Mouse (Mus musculus) layer of hippocampus, adult 11-12 months (tissue): Measurements from ENCODE around the gene Phkg1.
"Not testable (repeated sequence)": the region's sequence is repeated elsewhere in the genome, so short reads cannot be mapped to it uniquely, and the experiment has no call there.

Experiments
- DNase-seq: peaks from one replicate; pipeline ENCODE4 v3.0.0; 2022; ENCODE audit warnings: low spot score

Phkg1 gene

DNA sequence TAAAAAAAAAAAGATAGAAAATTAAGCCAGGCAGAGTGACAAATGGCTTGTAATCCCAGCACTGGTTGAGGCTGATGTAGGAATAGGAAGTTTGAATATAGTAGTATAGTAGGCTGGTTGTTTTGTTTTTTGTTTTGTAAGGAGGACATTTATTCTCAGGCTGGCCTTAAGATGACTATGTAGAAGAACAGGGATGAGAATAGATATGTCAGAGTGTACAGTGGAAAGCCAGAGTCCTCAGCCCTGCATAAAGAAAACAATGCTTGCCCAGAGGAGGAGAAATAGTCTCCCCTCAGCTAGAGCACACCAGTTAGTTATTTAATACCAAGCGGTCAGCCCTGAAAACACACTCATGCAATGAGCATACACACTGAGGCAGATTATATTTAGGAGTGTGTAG is at the start of gene Phkg1:
TSS of gene Phkg1 (minus strand) at position 101 of the 400 bp plus-strand sequence.
- no peak for DNase-seq

DNA sequence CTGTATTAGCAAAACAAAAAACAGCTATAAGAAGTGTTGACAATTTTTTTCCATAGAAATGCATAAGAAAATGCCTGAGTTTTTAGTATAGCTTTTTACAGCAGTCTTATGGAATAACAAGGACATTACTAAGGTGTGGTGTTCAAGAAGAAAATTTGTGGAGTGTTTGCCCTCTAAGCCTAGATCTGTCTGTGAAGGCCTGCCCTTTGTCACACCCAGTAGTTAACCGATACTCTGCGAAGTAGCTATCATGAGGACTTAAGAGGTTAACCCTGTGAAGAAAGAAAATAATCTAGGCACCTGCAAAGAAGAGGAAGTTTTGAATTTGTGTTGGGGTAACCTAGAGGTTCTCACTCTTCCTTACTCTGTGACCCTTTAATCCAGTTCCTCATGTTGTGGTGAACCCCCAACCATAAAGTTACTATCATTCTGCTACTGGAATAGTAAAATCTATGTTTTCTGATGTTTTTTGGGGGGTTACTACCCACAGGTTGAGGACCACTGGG is 49.2 kb upstream of the Phkg1 start:
- no peak for DNase-seq

DNA sequence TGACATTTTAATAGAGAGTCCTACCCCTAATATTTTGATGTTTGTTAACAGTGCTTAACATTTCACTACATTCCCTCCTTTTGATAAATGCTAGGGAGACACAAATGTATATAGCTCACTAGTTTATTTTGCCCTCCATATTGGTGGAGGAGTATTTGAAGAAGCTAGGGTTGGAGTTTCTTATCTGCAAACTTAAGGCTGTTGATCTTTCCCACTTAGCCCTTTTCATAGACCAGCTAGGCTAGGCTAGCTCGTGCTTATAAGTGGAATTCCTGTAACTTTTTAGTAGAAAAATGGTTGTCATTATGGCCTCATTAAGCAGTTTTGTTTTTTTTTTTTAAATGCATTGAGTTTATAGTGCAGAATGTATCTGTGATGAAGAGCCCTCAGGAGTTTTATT is 45.1 kb upstream of the Phkg1 start:
- DNase-seq, result no peak

DNA sequence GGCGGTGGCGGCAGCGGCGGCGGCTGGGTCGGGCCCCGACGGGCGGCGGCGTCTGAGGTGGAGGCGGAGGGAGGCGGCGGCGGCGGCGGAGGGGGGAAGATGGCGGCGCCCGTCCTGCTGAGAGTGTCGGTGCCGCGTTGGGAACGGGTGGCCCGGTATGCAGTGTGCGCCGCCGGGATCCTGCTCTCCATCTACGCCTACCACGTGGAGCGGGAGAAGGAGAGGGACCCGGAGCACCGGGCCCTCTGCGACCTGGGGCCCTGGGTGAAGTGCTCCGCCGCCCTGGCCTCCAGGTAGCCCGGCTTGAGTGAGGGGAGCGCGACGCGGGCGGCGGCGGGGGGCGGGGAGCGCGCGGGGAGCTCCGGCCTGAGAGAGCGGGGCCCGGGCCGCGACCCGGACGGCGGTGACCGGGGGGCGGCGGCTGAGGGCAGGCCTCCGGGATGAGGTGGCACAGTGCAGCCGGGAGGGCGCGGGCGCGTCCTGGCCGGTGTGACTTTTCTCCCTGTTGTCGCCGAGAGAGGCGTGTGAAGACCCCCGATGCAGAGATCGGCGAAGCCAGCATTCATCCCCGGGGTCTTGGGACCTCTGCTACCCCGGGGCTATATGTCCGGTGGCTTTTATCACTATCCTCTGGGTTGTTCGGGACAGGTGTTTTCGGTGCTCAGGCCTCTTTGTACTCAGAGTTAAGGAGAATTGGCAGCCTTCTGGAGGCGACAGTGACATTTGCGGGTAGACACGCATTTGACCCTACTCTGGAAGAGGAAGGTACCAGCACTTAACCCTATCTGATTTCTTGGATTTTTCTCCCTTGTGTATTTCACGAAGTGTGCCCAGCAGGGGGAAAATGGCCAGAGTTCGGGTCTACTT is 44.0 kb upstream of the Phkg1 start:
- peak; percentile 25 for DNase-seq

DNA sequence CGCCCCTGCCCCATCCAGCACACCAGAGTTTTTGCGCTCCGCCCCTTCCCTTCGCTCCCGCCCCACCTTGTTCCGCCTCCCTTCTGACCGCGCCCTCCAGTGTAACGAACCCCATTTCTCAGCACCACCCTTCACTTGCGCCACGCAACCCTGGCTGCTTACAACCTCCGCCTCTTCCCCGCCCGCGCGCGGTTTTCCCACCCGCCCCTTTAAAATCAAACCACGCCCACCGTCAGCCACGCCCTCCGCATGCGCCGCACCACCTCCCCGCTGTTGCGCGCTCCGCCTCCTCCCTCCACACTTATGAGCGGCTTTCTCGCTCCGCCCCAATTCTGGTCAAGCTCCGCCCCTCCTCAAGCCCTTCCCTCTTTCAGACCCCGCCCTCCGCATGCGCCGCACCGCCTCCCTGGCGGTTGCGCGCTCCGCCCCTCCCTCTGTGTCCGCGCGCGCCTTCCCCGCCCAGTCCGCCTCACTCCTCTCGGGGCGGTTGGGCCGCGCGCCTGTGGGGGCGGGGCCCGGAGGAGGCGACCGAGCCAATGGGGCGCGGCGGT is 43.2 kb upstream of the Phkg1 start, which contains the start of gene Vkorc1l1:
TSS of gene Vkorc1l1 (plus strand) at position 476 of the 551 bp plus-strand sequence.
- peak; percentile 99 for DNase-seq

DNA sequence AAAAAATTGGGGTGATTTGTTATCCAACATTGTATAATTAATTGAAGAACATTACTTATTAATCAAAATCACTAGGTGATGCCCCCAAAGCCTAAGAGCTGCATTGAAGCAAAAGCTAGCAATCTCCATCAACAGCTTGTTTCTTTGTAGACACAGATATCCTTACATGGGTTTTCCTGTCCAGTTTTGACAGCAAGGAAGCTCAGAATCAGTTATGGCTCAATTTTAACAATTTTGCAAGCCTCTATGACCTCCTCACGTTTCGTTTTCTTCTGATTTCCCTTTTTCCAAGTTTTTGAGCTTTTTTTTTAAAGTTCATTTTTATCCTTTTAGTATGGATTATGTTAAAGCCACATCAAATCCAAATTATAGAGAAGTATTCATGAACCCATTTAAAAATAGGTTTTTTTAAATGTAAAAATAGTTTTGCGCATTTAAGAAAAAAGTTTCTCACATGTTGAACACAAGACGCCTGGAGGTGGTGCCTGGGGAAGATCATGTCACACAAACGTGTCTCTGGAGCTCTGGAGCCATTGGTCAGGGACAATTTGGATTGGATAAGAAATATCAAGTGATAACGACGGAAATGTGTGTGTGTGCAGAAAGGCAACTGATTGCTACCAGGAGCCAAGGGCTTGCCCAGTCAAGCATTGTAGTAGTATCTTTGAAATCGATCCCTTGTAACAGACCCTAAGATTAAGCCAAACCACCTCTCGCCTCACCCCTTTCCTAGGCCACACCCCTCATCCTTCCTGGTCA is 42.6 kb upstream of the Phkg1 start:
- DNase-seq, result no peak

DNA sequence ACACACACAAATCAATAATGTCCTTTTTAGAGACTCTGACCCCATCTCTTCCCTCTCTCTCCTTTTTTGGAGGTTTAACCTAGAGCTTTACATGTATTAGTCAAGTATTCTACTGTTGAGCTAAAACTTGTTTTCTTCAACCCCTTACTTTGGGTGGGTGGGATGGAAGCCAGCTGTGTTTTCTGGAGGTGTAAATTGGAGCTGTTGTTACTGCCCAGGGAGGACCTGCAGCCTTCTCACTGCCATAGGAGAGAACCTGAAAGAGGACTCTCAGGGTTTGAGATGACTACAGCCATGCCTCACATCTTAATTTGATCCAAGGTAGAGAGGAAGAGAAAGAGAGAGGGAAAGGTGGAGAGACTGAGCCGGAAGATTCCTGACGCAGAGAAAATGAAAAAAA is 41.9 kb upstream of the Phkg1 start:
- no peak for DNase-seq

DNA sequence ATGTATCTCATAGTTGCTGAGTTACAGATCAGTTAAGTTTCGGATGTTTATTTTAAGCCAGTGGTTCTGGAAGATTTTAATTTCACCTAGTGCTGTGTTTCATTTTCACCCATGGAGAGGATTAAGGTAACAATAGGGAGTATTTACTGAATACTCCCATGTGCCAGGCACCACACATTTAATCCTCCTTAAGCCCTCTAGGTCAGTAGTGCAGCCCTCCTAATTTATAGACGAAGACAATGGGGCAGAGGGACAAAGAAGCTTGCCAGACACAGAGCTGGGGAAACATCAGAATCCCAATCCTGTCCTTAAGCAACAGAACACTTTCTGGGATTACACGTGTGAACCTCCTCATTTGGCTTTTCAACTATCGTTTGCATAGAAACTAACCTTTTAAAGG is 38.6 kb upstream of the Phkg1 start:
- no peak for DNase-seq

DNA sequence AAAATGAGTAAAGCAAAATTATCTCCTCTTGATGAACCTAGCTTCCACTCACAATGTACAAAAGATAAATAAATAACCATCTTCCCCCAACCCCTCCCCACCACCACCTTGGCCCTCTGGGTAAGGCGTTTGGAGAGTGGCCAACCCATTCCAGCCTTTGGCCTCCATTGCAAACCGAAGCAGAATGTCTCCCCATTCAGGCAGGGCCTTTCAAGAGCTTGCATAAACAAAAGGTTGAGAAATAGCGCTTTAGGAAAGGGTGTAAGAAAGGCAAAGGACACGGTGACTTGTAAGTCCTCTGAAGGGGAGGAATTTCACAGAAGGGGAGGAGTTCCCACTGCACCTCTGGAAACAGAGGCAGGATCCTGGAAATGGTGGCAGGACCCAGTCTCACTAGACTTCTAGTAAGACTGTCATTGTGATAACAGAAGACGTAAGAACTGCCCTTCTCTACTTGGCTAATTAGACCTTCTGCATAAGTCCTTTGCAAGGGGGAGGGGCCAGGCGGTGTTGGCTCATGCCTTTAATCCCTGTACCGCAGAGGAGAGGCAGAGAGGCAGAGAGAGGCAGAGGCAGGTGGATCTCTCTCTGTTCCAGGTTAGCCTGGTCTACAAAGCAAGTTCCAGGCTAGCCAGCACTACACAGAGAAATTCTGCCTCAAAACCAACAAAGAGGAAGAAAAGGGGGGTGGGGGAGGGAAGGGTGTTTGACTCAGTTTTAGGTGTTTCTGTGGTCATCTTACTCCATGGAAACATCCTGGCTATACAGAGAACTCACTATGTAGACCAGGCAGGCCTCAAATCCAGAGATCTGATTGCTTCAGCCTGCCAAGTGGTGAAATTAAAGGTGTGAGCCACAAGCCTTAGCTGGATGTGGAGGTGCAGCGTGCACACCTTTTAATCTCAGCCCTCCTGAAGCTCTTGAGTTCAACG is 31.8 kb upstream of the Phkg1 start:
- DNase-seq, result no peak

DNA sequence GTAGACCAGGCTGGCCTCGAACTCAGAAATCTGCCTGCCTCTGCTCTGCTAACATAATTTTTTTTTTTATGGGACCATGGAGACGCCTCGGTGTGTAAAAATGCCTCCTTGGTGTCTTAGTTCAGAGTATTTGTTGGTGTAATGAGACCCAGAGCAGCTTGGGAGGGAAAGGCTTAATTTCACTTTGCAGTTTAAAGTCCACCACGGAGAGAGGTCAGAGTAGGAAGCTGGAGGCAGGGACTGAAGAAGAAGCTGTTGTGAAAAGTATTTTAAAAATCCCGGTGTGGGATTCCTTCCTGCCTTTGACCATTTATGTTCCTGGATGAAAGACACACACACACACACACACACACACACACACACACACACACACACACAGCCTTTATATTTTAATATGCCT is 27.6 kb upstream of the Phkg1 start:
- DNase-seq, result no peak

DNA sequence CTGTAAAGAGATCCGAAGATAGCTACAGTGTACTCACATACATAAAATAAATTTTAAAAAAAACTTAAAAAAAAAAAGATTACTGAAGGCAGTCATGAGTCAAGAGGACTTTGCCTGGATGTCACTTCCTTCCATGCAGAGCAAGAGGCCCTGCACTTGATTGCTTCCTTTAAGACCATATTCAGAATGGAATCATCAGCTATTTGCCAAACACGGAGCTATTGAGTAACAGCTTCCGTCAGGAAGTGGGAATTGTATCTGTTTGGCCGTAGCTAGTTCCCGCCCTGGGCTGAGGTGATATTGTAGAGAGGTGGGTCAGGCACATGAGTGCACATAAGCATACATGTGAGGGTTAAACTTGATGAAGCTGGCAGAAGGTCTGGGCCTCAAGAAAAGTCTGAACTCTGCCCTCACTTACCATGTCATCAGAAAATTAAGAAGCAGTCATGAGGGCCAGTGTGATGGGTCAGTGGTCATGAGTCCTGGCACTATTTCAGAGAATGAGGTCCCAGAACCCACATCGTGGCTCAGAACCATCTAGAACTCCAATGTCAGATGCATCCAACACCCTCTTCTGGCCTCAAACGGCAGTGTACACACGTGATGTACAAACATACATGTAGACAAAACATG is 26.6 kb upstream of the Phkg1 start:
- DNase-seq, result no peak

DNA sequence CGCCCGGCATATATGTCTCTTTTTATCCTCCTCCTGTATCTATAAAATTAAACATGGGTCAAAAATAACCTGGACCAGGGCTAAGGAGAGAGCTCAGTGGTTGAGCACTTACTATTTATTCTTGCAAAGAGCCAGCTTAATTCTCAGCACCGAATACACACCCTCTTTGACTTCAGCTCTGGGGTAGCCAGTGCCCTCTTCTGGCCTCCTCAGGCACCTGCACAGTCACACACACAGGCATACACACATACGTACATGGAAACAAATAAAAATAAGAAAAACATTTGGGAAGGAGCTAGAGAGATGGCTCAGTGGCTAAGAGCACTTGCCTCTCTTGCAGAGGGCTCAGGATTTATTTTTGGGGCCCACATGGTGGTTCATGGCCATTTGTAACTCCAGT is 23.6 kb upstream of the Phkg1 start:
- DNase-seq, result no peak

DNA sequence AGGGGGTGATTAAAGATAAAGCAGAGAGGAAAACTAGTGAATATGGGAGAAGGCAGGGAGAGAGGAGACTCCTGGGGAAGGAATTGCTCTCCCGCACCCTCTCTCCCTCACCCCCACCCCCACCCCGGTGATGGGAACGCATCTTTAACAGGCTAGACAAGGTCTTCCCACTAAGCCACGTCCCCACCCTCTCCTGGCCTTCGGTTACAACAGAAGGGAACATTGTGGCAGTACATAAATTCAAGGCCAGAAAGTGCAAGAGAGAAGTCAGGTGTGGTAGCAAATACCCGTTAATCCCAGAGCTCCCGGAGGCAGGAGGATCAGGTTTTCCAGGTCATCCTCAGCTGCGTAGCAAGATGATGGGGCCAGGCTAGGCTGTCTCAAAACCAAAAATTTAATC is 21.0 kb upstream of the Phkg1 start:
- no peak for DNase-seq

DNA sequence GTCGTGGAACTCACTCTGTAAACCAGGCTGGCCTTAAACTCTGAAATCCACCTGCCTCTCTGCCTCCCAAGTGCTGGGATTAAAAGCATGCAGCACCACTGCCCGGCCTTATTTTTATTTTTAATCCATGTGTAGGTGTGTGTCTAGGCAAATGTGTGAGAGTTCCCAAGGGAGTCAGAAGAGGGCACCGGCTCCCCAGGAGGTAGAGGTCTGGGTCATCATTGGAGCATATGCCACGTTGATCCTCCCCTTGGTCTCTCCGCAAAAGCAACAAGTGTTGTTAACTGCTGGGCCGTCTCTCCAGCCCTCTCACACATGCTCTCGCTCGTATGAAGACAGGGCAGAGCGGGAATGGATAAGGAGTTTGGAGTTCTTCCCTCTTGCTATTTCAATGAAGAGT is 20.4 kb upstream of the Phkg1 start:
- no peak for DNase-seq

DNA sequence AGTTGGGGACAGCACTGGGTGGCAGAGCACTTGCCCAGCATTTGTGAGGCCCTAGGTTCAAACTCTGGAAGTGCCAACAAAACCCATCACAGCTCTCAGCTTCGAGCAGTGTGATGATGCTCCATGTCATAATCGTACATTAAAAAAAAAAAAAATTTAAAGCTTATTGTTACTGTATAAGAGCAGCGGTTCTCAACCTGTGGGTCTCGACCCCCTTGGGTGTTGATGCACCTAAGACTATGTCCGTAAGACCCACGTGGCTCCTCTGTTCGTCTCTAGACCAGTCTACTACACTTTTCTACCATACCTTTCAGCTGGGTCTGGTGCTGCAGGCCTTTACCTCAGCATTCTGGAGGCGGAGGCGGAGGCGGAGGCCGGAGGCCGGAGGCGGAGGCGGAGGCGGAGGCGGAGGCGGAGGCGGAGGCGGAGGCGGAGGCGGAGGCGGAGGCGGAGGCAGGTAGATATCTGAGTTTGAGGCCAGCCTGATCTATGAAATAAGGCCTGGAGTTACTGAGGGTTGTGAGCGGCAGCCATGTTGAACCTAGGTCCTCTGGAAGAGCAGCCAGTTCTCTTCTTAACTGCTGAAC is 19.8 kb upstream of the Phkg1 start:
- DNase-seq, result no peak

DNA sequence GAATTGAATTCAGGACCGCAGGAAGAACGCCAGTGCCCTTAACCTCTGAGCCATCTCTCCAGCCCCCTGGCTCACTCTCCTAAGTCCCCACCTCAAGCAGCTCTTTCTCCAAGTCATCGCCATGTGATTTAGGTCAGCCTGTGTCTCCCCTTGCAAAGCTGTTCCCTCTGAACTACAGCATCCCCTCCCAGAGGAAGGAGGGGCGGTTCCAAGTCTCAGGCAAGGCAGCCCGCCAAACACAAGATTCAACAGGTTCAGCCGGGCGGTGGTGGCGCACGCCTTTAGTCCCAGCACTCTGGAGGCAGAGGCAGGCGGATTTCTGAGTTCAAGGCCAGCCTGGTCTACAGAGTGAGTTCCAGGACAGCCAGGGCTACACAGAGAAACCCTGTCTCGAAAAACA is 17.1 kb upstream of the Phkg1 start:
- not testable (repeated sequence) for DNase-seq

DNA sequence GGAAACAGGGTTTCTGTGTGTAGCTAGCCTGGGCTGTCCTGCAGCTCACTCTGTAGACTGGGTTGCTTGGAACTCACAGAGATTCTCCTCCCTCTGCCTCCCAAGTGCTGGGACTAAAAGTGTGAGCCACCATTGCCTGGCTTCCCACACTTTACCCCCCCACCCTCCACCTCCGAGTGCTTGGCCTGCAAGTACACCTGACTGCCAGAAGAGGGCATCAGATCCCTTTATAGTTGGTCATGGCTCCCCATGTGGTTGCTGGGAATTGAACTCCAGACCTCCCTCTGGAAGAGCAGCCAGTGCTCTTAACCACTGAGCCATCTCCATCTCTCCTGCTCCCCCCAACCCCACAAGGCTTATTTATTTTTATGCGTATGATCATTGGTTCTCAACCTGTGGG is 15.7 kb upstream of the Phkg1 start:
- DNase-seq, result no peak

DNA sequence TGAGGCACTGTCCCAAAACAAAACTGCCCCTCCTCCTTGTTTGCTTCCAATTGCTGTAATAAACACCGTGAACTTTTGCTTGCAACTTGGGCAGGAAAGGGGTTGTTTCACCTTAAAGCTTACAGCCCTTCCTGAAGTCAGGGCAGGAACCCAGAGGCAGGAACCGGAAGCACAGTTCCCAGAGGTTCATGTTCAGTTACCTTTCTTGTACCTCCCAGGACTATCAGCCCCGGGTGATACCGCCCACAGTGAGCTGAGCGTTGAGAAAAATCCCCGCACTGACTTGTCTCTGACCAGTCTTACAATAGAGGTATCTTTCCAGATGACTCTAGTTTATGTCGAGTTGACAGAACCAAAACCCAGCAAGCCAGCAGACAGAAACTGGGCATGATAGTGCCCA is 11.2 kb upstream of the Phkg1 start:
- DNase-seq, result no peak

DNA sequence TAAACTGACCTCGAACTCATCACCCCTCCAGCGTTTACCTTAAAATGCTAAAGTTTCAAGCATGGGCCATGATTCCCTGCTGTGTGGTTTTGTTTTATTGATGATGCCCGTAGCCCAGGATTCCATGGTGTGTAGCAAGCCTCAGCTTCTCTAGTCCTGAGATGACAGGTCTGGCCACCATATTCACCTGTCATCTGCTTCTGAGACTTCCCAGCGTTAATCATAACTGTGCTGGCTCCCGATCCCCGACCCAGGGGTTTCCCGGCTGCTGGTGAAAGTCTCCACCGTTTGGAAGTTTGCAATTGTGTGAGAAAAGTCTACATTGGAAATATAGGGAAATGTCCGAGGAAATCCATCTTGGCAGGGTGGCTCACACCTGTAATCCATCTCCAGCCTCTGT is 10.8 kb upstream of the Phkg1 start:
- DNase-seq, result no peak

DNA sequence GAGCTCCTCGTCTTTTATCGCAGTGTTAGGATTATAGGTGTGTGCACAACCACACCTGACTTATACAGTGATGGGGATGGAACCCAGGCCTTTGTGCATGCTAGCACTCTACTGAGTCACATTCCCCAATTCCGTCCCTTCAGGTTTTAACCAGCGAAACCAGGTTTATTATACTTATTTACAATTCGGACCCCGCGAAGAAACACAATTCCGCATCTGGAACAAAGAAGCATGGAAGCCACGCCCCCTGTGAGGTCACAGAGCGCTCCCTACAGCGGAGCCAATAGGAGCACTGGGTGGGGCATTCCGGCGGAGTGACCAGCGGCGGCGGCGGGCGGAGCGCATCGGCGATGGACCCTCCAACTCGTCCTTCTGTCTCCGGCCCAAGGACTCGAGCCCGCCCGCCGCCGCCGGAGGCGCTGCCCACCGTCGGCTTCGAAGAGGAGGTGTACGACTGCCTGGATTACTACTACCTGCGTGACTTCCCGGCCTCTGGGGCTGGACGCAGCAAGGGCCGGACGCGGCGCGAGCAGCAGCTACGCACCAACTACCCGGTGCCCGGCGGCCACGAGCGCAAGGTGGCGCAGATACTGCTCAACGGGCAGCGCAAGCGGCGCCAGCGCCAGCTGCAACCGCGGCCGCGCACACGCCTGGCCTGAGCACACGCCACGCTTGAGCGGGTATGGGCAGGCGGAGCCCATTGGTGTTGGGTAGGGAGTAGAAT is 10.1 kb upstream of the Phkg1 start, which contains the start of gene Nupr1l:
TSS of gene Nupr1l (plus strand) at position 299 of the 724 bp plus-strand sequence.
- DNase-seq, result peak; percentile 90
